In the genomic region with DNA sequence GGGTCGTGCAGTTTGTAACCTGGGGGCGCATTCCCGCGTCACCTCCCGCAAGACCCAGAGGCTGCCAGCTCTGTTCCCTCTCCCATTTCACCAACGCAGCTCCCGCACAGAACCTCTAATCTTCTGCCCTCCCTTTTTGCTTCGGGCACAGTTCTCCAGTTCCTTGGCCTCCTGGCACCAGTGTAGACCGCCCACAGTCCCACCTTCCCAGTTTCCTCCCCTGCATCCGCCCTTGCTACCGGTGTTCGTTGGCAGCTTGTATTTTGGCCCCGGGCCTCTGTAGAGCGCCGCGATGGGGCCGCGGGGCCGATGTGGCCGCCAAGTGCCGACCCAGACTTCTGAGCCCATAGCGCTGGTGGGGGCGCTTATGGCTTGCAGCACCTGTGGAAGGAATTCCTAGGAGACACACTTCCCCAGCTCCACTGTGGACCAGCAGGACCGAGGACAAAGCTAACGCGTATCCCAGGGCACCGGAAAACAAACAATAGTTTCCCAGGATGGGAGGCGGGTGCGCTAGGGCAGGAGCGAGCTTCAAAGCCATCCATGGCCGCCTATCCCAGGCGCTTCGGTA, we compare ENCODE assay signal across 8 mouse cellular contexts. TPM values are rescaled to one million over a fixed set of nuclear protein-coding genes. Genes with fewer than 3 reads are reported as not detected.
DNase-seq lines count a peak whose midpoint lies in the region; ATAC-seq and TF ChIP-seq lines count a peak whose summit lies in the region.

A gene (minus strand): TSS at position 452 of the 571 bp plus-strand sequence.

- peaks cover 26% of the 10 kb centered on the region for H3K4me1 ChIP-seq in thymus, adult 2 months (replicated peaks; ENCODE audit: control insufficient read depth, insufficient read depth, low read length)
- peaks cover 20% of the 10 kb centered on the region for H3K4me1 ChIP-seq in forebrain, embryonic 15.5 days
- peaks cover 20% of the 10 kb centered on the region for H3K4me1 ChIP-seq in hindbrain, embryonic 16.5 days (ENCODE audit: control insufficient read depth, insufficient read depth, low read depth, low read length)
- peaks cover 0 to 2% of the 10 kb centered on the region in 2 experiments; a peak in 1 of 4 replicates for H3K4me1 ChIP-seq in liver, embryonic 14.5 days (replicated peaks; ENCODE audit: control insufficient read depth in 2 of 2, insufficient read depth in 2 of 2, low read length in 1 of 2)
- H3K4me1 ChIP-seq in neural tube, embryonic 11.5 days (ENCODE audit: control insufficient read depth, insufficient read depth, low read length), result peaks cover 8% of the 10 kb centered on the region; the same call in 1 of the 2 replicates

- WGBS in thymus, adult 2 months, result 2% methylated on average over 33 of the region's 33 CpGs
- under 1% methylated on average over 29 of the region's 33 CpGs for WGBS in forebrain, embryonic 15.5 days
- WGBS in hindbrain, embryonic 16.5 days, result 2% methylated on average over 29 of the region's 33 CpGs
- 1% methylated on average over 33 of the region's 33 CpGs for WGBS in liver, embryonic 14.5 days (ENCODE audit: insufficient replicate concordance)
- WGBS in neural tube, embryonic 11.5 days, result under 1% methylated on average over 32 of the region's 33 CpGs

- ATAC-seq in forebrain, embryonic 15.5 days (replicated peaks), result no peak
- ATAC-seq in hindbrain, embryonic 16.5 days, result no peak
- ATAC-seq in liver, embryonic 14.5 days (ENCODE audit: insufficient read depth), result peak; percentile 20; the same call in 1 of the 2 replicates
- no peak for ATAC-seq in neural tube, embryonic 11.5 days (ENCODE audit: insufficient read depth, low FRiP score, low TSS enrichment)

- H3K36me3 ChIP-seq in thymus, adult 2 months (ENCODE audit: control insufficient read depth, insufficient read depth, low read length), result no peaks in the 10 kb centered on the region
- H3K36me3 ChIP-seq in forebrain, embryonic 15.5 days, result no peaks in the 10 kb centered on the region
- no peaks in the 10 kb centered on the region for H3K36me3 ChIP-seq in hindbrain, embryonic 16.5 days (ENCODE audit: control insufficient read depth, insufficient read depth, low read length)
- no peaks in the 10 kb centered on the region for H3K36me3 ChIP-seq in liver, embryonic 14.5 days (replicated peaks; ENCODE audit: control insufficient read depth, insufficient read depth, low read depth)
- H3K36me3 ChIP-seq in neural tube, embryonic 11.5 days (ENCODE audit: control insufficient read depth, insufficient read depth, low read length), result no peaks in the 10 kb centered on the region

- no peak within 1 kb of the TSS for H3K27ac ChIP-seq in thymus, adult 2 months (ENCODE audit: control insufficient read depth, insufficient read depth, low read length)
- H3K27ac ChIP-seq in forebrain, embryonic 15.5 days (replicated peaks), result no peak within 1 kb of the TSS
- H3K27ac ChIP-seq in hindbrain, embryonic 16.5 days (ENCODE audit: low read depth, low read length), result no peak within 1 kb of the TSS
- no peak within 1 kb of the TSS for H3K27ac ChIP-seq in liver, embryonic 14.5 days
- no peak within 1 kb of the TSS for H3K27ac ChIP-seq in neural tube, embryonic 11.5 days (ENCODE audit: low read depth, low read length)

- H3K4me2 ChIP-seq in forebrain, embryonic 15.5 days (replicated peaks), result peak within 1 kb of the TSS; percentile 57
- H3K4me2 ChIP-seq in hindbrain, embryonic 16.5 days (ENCODE audit: low read length), result peak within 1 kb of the TSS; percentile 63
- peak within 1 kb of the TSS; percentile 71 for H3K4me2 ChIP-seq in liver, embryonic 14.5 days (ENCODE audit: low read depth)
- H3K4me2 ChIP-seq in neural tube, embryonic 11.5 days (ENCODE audit: low read depth), result peak within 1 kb of the TSS; percentile 58

- no peak for TF ChIP-seq CTCF in thymus, adult 2 months (IDR thresholded peaks at IDR 0.05; ENCODE audit: borderline replicate concordance, control insufficient read depth, extremely low read depth, insufficient read depth, low read length, poor library complexity)
- no peak for TF ChIP-seq CTCF in liver, embryonic 14.5 days (IDR thresholded peaks at IDR 0.05; ENCODE audit: low read depth)

- TF ChIP-seq EP300 in liver, embryonic 14.5 days (IDR thresholded peaks at IDR 0.05; ENCODE audit: low read depth), result no peak

- H3K4me3 ChIP-seq in thymus, adult 2 months (ENCODE audit: control insufficient read depth, insufficient read depth, low read length), result peak within 1 kb of the TSS; percentile 72
- H3K4me3 ChIP-seq in forebrain, embryonic 15.5 days, result peak within 1 kb of the TSS; percentile 39
- H3K4me3 ChIP-seq in hindbrain, embryonic 16.5 days (ENCODE audit: low read length), result peak within 1 kb of the TSS; percentile 35
- peak within 1 kb of the TSS; percentile 23 to 45 for H3K4me3 ChIP-seq in liver, embryonic 14.5 days (ENCODE audit: insufficient read depth in 1 of 2, low read depth in 2 of 2, low read length in 2 of 2)
- peak within 1 kb of the TSS; percentile 34 for H3K4me3 ChIP-seq in neural tube, embryonic 11.5 days (ENCODE audit: low read depth, low read length)

- H3K9me3 ChIP-seq in forebrain, embryonic 15.5 days, result no peaks in the 10 kb centered on the region
- H3K9me3 ChIP-seq in hindbrain, embryonic 16.5 days (ENCODE audit: control insufficient read depth, low read length), result no peaks in the 10 kb centered on the region
- H3K9me3 ChIP-seq in liver, embryonic 14.5 days (ENCODE audit: control insufficient read depth, low read length), result no peaks in the 10 kb centered on the region
- H3K9me3 ChIP-seq in neural tube, embryonic 11.5 days (ENCODE audit: control insufficient read depth, low read length), result no peaks in the 10 kb centered on the region

- peak; percentile 50 for DNase-seq in thymus, adult 2 months
- DNase-seq in thymus, adult 18-20 months, result no peak
- no peak for DNase-seq in liver, embryonic 14.5 days (ENCODE audit: low read depth in 3 of 3, low spot score in 3 of 3)
- DNase-seq in neural tube, embryonic 11.5 days (ENCODE audit: low spot score), result peak; percentile 51
- DNase-seq in T-cell, adult 2 months (ENCODE audit: low spot score), result no peak
- DNase-seq in left cerebral cortex, adult 8-10 months (ENCODE audit: low spot score in 2 of 2), result no peak

- H3K27me3 ChIP-seq in thymus, adult 2 months (ENCODE audit: control insufficient read depth, insufficient read depth, low read length), result no peaks in the 10 kb centered on the region
- H3K27me3 ChIP-seq in forebrain, embryonic 15.5 days, result peaks cover 45% of the 10 kb centered on the region
- H3K27me3 ChIP-seq in hindbrain, embryonic 16.5 days (replicated peaks; ENCODE audit: control insufficient read depth, insufficient read depth, low read length), result peaks cover 30% of the 10 kb centered on the region
- peaks cover 31% of the 10 kb centered on the region for H3K27me3 ChIP-seq in liver, embryonic 14.5 days (ENCODE audit: control insufficient read depth, insufficient read depth, low read length)
- peaks cover 40% of the 10 kb centered on the region for H3K27me3 ChIP-seq in neural tube, embryonic 11.5 days (ENCODE audit: control insufficient read depth, insufficient read depth, low read length)

- peak; percentile 37; the same call in 1 of the 2 replicates for TF ChIP-seq POLR2A in thymus, adult 2 months (IDR thresholded peaks at IDR 0.05; ENCODE audit: control insufficient read depth, extremely low read depth, insufficient read depth, low read length, poor library complexity)

- H3K9ac ChIP-seq in forebrain, embryonic 15.5 days (replicated peaks), result peak within 1 kb of the TSS; percentile 41
- peak within 1 kb of the TSS; percentile 52 for H3K9ac ChIP-seq in hindbrain, embryonic 16.5 days (ENCODE audit: low read depth, low read length)
- H3K9ac ChIP-seq in liver, embryonic 14.5 days (replicated peaks), result peak within 1 kb of the TSS; percentile 24
- H3K9ac ChIP-seq in neural tube, embryonic 11.5 days (ENCODE audit: low read length), result peak within 1 kb of the TSS; percentile 32; the same call in 1 of the 2 replicates

RNA-seq across cellular contexts. Expression of the gene that starts here (rescaled TPM):
- 21.1 and 21.9 TPM in 2 replicates for polyA plus RNA-seq in thymus, adult 2 months (2012; rRNA removed)
- 1.8 and 4.0 TPM in 2 replicates for polyA plus RNA-seq in forebrain, embryonic 15.5 days (2015; fragmentation: Nextera tagmentation; extraction: Ambion mirVana)
- 4.8 and 5.4 TPM in 2 replicates for polyA plus RNA-seq in hindbrain, embryonic 16.5 days (2015; fragmentation: Nextera tagmentation; extraction: Ambion mirVana)
- polyA plus RNA-seq in liver, embryonic 14.5 days (2012; rRNA removed), result 0.76 and 0.89 TPM in 2 replicates
- 0.57 and 1.3 TPM in 2 replicates for polyA plus RNA-seq in liver, embryonic 14.5 days (2014; fragmentation: Nextera tagmentation; extraction: Ambion mirVana)
- 0.39 and 1.0 TPM in 2 replicates for polyA plus RNA-seq in neural tube, embryonic 11.5 days (2014; fragmentation: Nextera tagmentation; extraction: Ambion mirVana)
- 1 to 10 TPM; 1.9 to 3.8 (median 2.8) TPM for total RNA-seq in left cerebral cortex, adult 8-10 months (2022)

Comparison
In these comparisons a context has a peak if more than half of its experiments do, and no peak if none do; other contexts are left out.
1. DNase-seq: peak in thymus, adult 2 months (single experiment) and neural tube, embryonic 11.5 days (single experiment); none in thymus, adult 18-20 months (0 of 2), liver, embryonic 14.5 days (0 of 3), T-cell, adult 2 months (single experiment) and left cerebral cortex, adult 8-10 months (0 of 2).
2. Peak in every context shown above with its lines, with median percentiles within 50 percentile points of each other: H3K4me3 ChIP-seq, H3K4me2 ChIP-seq and H3K9ac ChIP-seq.